Mouse (Mus musculus) cerebellum, adult 2 months (tissue): Measurements from ENCODE around the gene Map3k6.

Source experiments
- CTCF ChIP-seq: fragments of 200-500 bp; IDR thresholded peaks from 2 replicates; pipeline ENCODE4 v1.5.1; 2011; ENCODE audit warnings: low read depth, mild to moderate bottlenecking, control low read depth, low read length, moderate library complexity, borderline replicate concordance; ENCODE audit not compliant: insufficient read depth
- POLR2A ChIP-seq: fragments of 200-500 bp; IDR thresholded peaks from 2 replicates; pipeline ENCODE4 v1.6.1; 2011; ENCODE audit warnings: low read length, control low read depth, borderline replicate concordance; ENCODE audit not compliant: insufficient read depth

DNA sequence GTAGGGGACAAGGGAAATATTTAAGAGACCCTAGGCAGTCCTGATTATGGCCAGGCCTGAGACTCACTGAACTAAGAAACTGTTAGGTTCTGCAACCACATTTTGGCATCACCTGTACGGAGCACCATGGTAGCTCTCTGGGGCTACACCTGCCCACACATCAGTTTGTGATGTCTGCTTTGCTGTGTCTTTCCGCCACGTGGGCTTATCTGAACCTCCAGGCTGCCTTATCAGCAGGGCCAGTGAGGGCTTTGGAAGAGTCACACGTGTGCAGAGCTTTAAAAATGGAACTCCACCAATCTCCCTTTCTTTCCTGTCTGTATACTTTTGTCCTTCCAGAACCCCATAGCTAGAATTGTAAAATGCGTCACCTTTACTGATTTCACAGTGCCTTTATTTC, 45.3 kb downstream of the Map3k6 start:
- TF ChIP-seq CTCF (no peak), POLR2A (no peak)
